Mouse (Mus musculus): ENCODE results near the gene Atrnl1.

Gene Atrnl1

DNA sequence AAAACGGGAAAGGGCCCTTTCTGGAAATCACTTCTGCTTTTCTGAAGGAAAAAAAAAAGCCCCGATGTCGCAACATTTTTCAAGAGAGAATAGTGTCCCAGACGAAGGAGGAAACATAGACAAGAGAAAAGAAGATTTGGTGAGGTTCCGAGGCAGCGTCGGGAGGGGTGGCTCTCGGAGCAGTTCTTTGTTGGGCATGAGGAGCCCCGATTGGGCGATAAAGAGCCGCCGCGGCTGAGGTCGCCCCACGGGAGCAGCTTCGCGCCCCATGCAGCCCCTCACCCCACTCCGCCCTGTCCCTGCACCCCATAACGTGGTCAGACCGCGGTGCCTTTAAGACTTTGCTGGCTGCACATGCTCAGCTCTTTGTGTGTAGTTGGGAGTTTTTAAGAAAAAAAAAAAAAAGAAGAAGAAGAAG is 767 bp upstream of the Atrnl1 start:
- no peak for DNase-seq (ENCODE audit: low read depth, low spot score)

DNA sequence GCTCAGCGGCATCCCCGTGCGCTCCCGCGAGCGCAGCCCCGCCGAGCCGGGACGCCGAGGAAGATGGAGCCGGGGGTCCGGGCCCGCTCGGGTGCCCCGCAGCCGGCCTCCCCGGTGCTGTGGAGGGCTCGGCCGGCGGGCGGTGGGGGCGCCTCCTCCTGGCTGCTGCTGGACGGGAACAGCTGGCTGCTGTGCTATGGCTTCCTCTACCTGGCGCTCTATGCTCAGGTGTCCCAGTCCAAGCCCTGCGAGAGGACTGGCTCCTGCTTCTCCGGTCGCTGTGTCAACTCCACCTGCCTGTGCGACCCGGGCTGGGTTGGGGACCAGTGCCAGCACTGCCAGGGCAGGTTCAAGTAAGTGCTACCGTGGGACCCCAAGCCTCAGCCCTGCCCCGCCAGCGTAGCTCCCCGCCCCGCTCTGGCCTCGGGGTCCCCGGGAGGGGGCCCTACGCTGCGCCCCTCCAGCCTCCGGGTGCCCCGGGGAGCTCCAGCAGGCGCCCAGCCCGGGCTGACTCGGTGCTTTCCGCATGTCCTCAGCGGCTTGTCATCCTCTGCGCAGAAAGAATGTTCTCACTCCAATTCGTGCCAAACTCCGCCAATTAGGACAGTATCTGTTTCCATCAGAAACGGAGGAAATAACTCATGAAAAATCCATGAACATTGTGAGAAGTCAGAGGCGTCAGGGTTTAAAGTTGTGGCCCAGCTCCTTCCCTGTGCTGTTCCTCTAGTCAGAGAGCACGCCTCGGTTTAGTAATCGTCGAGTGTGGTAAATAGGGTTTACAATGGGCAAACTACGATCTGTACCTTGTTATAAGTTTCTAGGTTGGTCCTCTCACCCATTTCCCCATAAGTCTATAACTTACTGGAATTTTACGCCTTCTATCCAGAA is 701 bp downstream of the Atrnl1 start:
- DNase-seq (ENCODE audit: low read depth, low spot score): peak; percentile 21

DNA sequence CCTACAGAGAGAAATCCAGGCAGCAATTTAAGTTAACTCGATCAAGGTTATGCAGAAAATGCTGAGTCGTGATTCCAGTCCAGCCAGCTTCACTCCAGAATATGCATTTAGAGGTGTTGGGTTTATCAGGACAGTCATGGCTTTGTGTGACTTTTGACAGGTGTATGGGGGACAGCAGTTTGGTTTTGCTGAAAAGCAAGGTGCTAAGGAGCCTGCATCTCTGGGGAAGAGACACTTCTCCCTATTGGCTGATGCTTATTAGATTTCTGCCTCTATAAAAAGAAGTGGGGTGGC is 1.3 kb downstream of the Atrnl1 start:
- DNase-seq (ENCODE audit: low read depth, low spot score): peak; percentile 16

DNA sequence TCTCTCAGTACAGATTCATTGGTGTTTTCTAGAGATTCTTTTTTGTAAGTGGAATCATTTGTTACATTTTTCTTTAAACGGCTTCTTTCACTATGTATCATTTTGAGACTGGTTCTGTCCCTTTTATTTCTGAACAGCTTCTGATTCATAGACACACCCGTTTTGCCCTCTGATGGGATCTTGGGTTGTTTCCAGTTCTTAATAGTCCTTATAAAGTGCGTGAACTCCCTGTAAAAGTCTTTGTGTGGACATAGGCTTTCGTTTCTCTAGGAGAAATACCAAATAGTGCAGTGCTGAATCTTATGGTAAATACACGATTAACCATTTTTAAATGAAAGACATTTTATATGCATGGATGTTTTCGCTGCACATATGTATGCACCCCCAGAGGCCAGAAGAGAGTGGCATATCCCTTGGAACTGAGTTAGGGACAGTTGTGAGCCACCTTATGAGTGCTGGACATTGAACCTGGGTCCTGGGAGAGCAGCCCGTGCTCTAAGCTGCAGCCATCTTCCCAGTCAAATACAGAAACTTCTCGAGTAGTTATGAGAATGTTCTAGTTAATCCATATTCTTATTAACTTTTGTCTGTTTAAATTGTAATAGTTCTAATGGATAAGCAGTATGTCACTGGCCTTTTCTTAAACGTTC is 5.3 kb downstream of the Atrnl1 start:
- DNase-seq (ENCODE audit: low read depth, low spot score): no peak

DNA sequence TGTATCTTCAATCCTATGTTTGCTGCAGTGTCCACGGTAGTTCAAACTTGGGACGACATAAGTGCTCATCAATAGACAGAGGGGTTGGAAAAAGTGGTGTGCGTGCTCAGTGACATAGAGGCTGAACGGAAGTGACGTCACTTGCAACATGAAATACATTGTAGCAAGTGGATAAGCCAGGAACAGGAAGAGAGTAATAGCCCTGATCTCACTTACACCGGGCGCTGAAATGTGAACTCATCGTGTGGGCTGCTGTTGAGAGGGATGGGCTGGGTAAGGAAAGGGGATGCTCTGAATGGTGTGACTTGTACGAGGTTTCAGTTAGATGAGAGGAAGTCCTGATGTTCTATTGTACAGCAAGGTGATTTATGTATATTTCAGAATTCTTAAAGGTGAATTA is 8.3 kb downstream of the Atrnl1 start:
- no peak for DNase-seq (ENCODE audit: low read depth, low spot score)

DNA sequence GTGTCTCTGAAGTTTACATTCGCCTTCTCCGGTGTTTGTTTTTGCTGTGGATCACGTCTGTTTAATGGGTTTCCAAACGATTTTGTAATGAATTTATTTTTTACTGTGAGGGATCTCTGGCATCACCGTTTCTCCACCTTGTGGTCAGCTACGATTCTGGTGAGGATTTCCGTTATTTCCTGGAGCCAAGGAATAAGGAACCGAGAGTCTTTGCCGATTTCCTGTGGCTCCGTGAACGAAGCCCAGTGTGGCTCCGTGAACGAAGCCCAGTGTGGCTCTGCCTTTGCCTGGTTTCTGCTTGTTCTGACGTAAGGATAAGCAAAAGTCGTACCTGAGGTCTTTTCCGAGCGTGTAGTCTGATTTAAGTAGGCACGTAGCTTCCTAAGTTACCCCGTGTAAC is 11.0 kb downstream of the Atrnl1 start:
- no peak for DNase-seq (ENCODE audit: low read depth, low spot score)

DNA sequence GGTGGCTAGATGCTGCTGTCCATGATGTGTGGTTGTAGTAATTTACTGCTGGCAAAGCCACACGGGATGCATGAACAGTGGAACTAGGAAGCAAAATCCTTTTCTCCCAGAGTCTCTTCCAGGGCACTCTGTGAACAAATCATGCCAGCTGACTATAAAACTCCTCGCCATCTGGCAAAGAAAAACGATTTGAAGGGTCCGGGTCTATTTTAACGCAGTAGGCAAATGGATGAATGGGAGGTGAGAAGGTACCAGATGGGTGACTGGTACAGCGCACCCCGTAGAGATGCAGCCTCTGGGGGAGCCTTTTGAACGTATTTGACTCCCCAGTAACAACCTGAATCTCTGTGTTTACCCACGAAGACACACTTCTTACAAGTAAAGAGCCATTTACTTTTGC is 14.9 kb downstream of the Atrnl1 start:
- DNase-seq (ENCODE audit: low read depth, low spot score): no peak

DNA sequence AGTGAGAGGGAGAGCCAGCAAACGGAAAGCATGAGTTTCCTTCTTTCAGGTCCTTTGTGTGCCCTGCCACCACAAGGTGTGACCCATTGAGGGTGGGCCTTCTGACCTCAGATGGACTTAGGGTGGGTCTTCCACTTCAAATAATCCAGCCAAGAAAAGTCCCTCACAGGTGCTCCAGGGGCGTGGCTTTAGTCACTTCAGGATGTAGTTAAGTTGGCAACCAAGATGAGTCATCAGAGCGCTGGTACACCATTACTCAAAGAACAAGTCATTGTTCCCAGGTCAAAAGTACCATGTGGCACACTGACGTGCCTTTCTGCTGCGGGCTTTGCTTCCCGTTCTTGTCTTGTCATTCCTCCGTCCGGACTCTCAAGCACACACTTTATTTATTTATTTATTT is 16.4 kb downstream of the Atrnl1 start:
- no peak for DNase-seq (ENCODE audit: low read depth, low spot score)

DNA sequence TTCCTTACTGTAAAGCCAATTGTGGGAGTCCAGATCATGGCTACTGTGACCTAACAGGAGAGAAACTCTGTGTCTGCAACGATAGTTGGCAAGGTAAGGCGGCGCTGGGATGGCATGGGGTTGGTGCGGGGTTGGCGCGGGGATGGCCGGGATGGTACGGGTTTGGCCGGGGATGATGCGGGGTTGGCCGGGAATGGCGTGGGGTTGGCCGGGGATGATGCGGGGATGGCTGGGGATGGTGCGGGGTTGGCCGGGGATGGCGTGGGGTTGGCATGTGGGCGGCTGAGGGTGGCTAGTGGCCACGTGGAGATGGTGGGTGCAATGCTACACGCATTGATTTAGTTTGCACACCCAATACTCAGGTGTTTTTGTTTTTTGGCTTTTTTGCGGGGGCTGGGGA is 31.7 kb downstream of the Atrnl1 start:
- DNase-seq (ENCODE audit: low read depth, low spot score): no peak

DNA sequence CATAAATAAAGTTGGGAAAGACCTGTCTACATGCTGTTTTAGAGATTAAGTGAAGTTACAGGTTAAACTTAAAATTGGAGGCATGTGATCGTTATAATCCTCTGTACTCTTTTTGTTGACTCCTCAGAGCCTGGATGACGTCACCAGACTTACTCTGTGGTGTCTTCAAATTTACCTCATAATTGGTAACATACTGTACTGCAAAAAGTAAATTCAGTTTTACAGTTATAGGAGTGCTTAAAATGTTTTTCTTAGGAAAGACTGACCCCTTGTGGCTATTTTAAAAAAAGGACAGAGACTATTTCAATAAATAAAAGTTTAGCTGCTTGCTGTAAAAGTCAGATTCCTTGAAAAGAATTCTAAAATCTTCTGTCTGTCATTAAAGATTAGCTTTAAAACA is 32.1 kb downstream of the Atrnl1 start:
- peak; percentile 51 for DNase-seq (ENCODE audit: low read depth, low spot score)

DNA sequence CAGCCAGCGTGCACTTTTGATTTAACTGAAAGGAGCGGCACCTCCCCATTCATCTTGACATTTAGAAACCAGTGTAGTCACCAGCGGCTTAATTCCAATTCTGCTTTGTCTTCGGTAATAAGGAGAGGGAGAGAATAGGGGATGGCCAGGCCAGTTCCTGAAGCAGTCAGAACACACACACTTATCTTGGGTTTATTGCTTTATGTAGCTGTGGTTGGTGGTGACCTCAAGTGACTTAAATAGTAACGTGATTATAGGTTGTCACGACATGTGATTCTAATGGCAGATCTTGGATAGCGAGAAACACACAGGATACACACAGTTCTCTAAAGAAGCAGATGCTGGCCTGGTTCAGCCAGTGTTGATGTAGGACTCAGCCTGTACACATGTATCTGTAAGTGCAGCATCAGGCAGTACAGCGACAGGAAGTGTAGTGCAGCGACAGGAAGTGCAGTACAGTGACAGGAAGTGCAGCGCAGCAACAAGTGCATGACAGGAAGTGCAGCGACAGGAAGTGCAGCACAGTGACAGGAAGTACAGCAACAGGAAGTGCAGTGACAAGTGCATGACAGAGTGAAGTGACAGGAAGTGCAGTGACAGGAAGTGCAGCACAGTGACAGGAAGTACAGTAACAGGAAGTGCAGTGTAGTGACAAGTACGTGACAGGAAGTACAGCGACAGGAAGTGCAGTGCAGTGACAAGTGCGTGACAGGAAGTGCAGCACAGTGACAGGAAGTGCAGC is 37.5 kb downstream of the Atrnl1 start:
- no peak for DNase-seq (ENCODE audit: low read depth, low spot score)

DNA sequence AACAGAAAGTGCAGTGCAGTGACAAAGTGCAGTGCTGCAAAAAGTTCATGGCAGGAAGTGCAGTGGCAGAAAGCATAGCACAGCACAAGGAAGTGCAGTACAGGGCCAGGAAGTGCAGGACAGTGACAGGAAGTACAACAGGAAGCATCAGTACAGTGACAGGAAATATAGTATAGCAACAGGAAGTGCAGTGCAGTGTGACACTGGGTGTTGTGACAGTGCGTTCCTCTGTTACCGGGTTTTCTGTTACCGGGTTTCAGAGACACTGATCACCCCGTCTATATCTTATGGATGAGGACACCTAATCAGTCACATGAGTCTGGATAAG is 38.1 kb downstream of the Atrnl1 start:
- no peak for DNase-seq (ENCODE audit: low read depth, low spot score)

DNA sequence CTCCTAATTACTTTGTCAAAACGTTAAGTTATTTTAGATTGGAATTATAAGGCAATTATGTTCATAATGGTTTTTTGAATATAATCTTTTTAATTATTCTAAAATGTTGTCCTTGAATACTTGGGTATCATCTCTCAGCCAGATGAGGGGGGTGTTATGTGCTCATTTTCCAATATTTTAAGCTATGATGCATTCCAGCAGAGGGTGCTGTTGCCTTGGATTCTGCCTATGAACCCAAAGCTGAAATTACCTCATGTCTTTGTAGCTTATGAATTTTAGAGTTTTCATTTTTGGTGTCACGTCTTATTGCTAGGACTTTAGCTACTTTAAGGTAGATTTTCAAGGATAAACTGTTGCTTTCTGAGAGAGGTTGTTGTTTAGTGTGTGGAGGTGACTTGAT is 44.2 kb downstream of the Atrnl1 start:
- DNase-seq (ENCODE audit: low read depth, low spot score): peak; percentile 47

DNA sequence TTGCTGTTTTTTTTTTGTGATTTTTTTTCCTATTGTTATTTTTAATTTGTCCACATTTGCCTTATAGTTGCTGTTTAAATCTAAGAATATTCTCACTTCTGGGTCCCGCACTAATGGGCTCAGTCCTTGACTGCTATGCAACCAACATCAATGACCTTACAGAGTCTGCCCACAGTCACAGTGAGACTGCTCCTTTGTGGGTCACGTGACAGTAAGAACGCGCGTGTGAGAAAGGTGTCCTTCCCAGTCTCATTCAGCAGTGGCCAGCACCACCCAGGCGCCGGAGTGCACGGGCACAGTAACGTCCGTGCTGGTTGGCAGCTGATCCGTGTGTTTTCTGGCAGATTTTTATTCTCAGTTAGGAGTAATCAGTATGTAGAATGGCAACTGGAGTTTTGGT is 44.7 kb downstream of the Atrnl1 start:
- no peak for DNase-seq (ENCODE audit: low read depth, low spot score)

DNA sequence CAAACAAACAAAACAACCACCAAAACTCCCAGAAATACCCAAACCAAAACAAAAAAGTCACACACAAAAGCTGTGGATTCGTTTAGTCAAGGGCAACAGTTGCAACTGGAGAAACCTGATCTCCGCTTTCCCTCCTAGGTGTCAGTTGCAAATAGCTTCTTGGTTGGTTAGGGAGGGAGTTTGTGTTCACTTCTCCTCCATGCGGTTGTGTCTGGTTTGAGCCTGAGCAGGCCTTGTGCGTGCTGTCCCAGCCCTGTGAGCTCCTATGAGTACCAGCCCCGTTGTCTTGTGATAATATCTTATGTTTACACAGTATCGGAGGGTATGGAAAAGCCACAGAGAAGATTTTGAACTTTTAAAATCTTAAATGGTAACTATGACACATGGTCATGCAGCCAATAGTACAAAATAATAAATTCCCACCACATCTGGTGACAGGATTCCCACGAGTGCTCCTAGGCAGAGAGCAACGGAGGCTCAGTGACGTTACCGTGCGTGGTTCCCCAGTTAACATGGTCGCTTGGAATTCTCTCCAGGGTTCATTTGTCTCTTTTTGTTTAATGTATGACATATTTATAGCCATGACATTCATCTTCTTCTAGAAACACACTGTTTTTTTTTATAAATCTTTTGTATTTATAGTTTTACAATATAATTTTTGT is 46.7 kb downstream of the Atrnl1 start:
- DNase-seq (ENCODE audit: low read depth, low spot score): peak; percentile 17

DNA sequence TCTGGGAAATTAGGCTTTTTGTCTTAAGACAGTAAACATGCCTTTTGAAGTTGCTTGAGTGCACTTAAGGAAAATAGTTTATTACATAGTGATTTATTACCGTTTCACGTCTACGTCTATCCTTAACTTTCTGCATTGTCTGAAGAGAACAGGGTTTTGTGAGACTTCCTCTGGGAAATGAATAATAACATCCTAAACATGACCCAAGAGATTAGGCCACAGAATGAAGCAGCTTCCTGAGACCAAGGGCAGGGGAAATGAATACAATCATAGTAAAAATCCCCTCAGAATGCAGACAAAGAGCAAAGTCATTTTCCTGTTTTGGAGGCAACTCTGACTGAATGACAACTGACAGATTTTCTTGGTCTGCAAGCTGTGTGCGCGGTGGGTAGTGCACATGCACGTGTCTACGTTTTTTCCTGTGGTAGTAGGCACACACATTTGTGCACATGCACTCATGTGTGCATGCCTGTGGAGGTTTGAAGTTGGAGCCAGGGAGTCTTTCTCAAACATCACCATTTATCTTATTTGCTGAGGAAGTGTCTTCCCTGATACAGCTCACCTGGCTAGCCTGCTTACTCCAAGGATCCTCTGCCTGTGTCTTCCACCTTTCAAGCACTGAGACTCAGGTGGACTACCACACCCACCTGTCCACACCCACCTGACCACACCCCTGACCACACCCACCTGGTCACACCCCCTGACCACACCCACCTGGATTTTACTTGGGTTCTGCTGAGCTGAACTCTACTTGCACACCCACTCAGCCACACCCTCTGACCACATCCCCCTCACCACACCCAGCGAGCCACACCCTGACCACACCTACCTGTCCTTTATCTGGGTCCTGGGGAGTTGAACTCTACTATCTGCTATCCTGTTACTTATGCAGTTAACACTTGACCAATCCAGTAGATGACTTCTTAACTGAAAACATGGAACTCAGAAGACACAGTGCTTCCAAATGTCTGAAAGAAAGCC is 47.6 kb downstream of the Atrnl1 start:
- no peak for DNase-seq (ENCODE audit: low read depth, low spot score)

DNA sequence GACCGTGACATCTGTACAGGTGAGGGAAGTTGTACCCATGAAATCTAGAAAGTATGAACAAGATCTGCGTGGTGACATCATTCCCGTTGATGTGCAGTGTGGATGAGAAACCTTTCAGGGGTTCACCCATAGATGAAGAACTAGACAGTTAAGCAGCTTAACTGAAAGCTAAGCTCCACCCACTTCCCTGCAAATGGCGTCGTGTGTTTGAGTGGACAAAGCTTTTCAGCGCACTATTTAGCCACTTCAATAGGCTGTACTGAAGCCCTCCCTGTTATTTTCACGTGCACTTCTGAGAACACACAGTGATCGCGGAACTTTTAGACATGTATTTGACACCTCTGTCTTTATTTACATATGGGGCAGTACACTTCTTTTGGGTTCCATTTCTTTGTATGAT is 56.2 kb downstream of the Atrnl1 start:
- DNase-seq (ENCODE audit: low read depth, low spot score): no peak

DNA sequence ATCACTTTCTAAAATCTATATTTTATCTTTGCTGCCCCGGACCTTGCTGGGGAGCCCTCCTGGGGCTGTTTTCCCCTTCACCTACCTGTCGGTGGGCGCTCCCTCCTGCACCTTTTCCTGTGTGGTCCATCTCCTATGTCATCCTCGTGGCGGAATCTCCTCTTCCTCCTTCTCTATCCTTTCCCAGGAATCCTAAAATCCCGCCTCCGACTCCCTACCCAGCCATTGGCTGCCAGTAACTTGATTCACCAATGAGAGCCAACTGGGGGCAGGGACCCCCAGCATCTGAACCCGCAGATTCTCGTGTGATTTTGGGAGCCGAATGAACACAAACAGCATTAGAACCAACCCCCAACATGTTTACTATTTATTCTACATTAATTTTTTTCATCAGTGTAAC is 57.1 kb downstream of the Atrnl1 start:
- DNase-seq (ENCODE audit: low read depth, low spot score): no peak

DNA sequence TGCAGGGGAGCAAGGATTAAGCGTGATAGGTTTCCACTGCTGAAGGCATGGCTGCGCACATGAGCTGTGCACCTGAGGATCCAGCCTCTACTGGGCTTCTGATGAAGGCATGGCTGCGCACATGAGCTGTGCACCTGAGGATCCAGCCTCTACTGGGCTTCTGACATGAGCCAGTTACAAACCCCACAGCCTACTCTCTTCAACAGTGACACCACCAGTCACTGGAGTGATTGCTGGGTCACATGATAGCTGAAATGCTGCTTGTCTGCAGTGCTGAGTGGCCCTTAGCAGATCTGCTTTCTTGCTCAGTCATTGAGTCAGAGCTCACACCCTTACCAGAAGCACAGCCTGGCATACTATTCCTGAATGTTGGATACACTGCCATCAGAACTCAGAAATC is 68.6 kb downstream of the Atrnl1 start:
- DNase-seq (ENCODE audit: low read depth, low spot score): no peak

DNA sequence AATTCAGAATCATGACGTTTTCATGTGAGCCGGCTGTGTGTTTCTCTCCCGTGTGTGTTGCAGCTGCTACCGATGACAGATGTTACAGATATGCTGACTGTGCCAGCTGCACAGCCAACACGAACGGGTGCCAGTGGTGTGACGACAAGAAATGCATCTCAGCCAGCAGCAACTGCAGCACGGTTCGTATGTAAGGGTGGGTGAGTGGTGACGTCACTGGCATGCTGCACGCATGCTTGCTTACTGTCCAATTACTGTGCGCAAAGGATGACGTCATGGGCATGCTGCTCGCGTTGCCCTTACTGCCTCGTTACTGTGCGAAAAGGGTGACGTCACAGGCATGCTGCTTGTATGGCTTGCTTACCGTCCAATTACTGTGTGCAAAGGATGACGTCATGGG is 75.8 kb downstream of the Atrnl1 start:
- DNase-seq (ENCODE audit: low read depth, low spot score): no peak

DNA sequence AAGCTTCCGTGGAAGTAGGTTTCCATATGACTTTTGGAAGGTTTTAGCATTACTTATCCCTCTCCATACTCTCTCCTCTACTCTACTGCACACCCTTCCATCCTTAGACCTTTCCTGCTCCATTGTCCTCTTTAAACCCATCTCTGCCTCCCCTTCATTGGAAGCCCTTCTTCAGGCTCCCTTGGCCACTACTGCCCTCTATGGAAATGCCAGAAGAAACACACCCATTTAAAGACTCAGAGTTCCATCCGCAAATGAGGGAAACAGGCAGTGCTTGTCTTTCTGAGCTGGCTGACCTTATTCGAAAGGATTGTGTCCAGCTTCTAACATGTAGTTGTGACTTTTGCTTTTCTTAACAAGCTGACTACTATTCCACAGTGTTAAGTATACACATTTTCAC is 81.7 kb downstream of the Atrnl1 start:
- peak; percentile 9 for DNase-seq (ENCODE audit: low read depth, low spot score)
